Mouse (Mus musculus): ENCODE results near the gene Prkg1.

- no peak for TF ChIP-seq CTCF (IDR thresholded peaks at IDR 0.05; ENCODE audit: low read depth, low read length)
- TF ChIP-seq POLR2A (IDR thresholded peaks at IDR 0.05; ENCODE audit: extremely low read depth, insufficient read depth, low read length): no peak
Measured at GRCm38 (mm10) chr19:31065206-31065781, 699.5 kb downstream of the Prkg1 start.
